Mouse (Mus musculus): ENCODE results near the gene Msn.
A peak's percentile ranks its signal among the peaks of the same experiment; 100 is the strongest.
"Not testable (repeated sequence)": the region's sequence is repeated elsewhere in the genome, so short reads cannot be mapped to it uniquely, and the experiment has no call there.

Msn gene

GRCm38 (mm10) chrX:96139262-96139661, 43.4 kb downstream of the Msn start:
- no peak for DNase-seq (ENCODE audit: low read depth in 2 of 2, low spot score in 2 of 2)

- DNase-seq (ENCODE audit: low read depth in 2 of 2, low spot score in 2 of 2): no peak
Observed at GRCm38 (mm10) chrX:96144960-96145488, 49.2 kb downstream of the Msn start.

GRCm38 (mm10) chrX:96148217-96148616, 52.4 kb downstream of the Msn start:
- DNase-seq (ENCODE audit: low read depth in 2 of 2, low spot score in 2 of 2): no peak

GRCm38 (mm10) chrX:96153362-96153761, 57.5 kb downstream of the Msn start:
- no peak for DNase-seq (ENCODE audit: low read depth in 2 of 2, low spot score in 2 of 2)

- DNase-seq (ENCODE audit: low read depth in 2 of 2, low spot score in 2 of 2): no peak
Observed at GRCm38 (mm10) chrX:96157936-96158335, 62.1 kb downstream of the Msn start.

- DNase-seq (ENCODE audit: low read depth in 2 of 2, low spot score in 2 of 2): peak; percentile 1 to 26
Observed at GRCm38 (mm10) chrX:96162571-96162970, 66.7 kb downstream of the Msn start.

- DNase-seq (ENCODE audit: low read depth in 2 of 2, low spot score in 2 of 2): no peak
Observed at GRCm38 (mm10) chrX:96171645-96172388, 76.0 kb downstream of the Msn start.

- DNase-seq (ENCODE audit: low read depth in 2 of 2, low spot score in 2 of 2): peak; percentile 8 to 24
Observed at GRCm38 (mm10) chrX:96178437-96178836, 82.6 kb downstream of the Msn start.

GRCm38 (mm10) chrX:96184100-96184732, 88.4 kb downstream of the Msn start:
- DNase-seq (ENCODE audit: low read depth in 2 of 2, low spot score in 2 of 2): no peak

GRCm38 (mm10) chrX:96205143-96205542, 109.3 kb downstream of the Msn start:
- not testable (repeated sequence) for DNase-seq (ENCODE audit: low read depth in 2 of 2, low spot score in 2 of 2)

- no peak for DNase-seq (ENCODE audit: low read depth in 2 of 2, low spot score in 2 of 2)
Observed at GRCm38 (mm10) chrX:96206872-96207271, 111.0 kb downstream of the Msn start.

GRCm38 (mm10) chrX:96218088-96218487, 122.2 kb downstream of the Msn start:
- DNase-seq (ENCODE audit: low read depth in 2 of 2, low spot score in 2 of 2): no peak

All from CD8-positive naive resting alpha-beta T cell, adult 2 months (primary cell).